Mouse (Mus musculus) T-helper 1 cell (primary cell): Measurements from ENCODE around the gene Canx.

Experiments used
- in situ Hi-C: fragments of 300-600 bp; cut with MboI, MseI; formaldehyde crosslinking; loops from one replicate; pipeline ENCODE4 v1.15.1; 2025; ENCODE audit warnings: high pct_unique_total_duplicates

Canx gene

GRCm38 (mm10) chr11:50325496-50326301, at the start of gene Canx:
TSS of gene Canx (minus strand) at chr11:50325673.
- in situ Hi-C loops: loop anchor here (5.0 kb wide), 1 partner anchor 37 kb away; no protein-coding TSS in a partner anchor

- in situ Hi-C loops: loop anchor here (5.0 kb wide), 1 partner anchor 53 kb away; no protein-coding TSS in a partner anchor
Measured at GRCm38 (mm10) chr11:50374286-50375015, 49.0 kb upstream of the Canx start.

GRCm38 (mm10) chr11:50373621-50374020, 48.1 kb upstream of the Canx start:
- in situ Hi-C loops: no loop called here

- in situ Hi-C loops: no loop called here
Measured at GRCm38 (mm10) chr11:50373086-50373485, 47.6 kb upstream of the Canx start.

- in situ Hi-C loops: no loop called here
Measured at GRCm38 (mm10) chr11:50371911-50372310, 46.4 kb upstream of the Canx start.

- in situ Hi-C loops: no loop called here
Measured at GRCm38 (mm10) chr11:50371399-50371841, 45.9 kb upstream of the Canx start.

GRCm38 (mm10) chr11:50370969-50371368, 45.5 kb upstream of the Canx start:
- in situ Hi-C loops: no loop called here

- in situ Hi-C loops: no loop called here
Measured at GRCm38 (mm10) chr11:50369360-50369911, 44.0 kb upstream of the Canx start.

- in situ Hi-C loops: no loop called here
Measured at GRCm38 (mm10) chr11:50367531-50367930, 42.1 kb upstream of the Canx start.

- in situ Hi-C loops: no loop called here
Measured at GRCm38 (mm10) chr11:50365322-50365721, 39.8 kb upstream of the Canx start.

- in situ Hi-C loops: loop anchor here (5.0 kb wide), 1 partner anchor 37 kb away; the partner anchor contains the start of gene Canx
Measured at GRCm38 (mm10) chr11:50364548-50364947, 39.1 kb upstream of the Canx start.

- in situ Hi-C loops: loop anchor here (5.0 kb wide), 1 partner anchor 34 kb away; the partner anchor contains the start of gene Canx
Measured at GRCm38 (mm10) chr11:50361282-50361681, 35.8 kb upstream of the Canx start.

- in situ Hi-C loops: no loop called here
Measured at GRCm38 (mm10) chr11:50358950-50359861, 33.7 kb upstream of the Canx start.

- in situ Hi-C loops: no loop called here
Measured at GRCm38 (mm10) chr11:50355395-50355794, 29.9 kb upstream of the Canx start.

- in situ Hi-C loops: no loop called here
Measured at GRCm38 (mm10) chr11:50354851-50355250, 29.4 kb upstream of the Canx start.

GRCm38 (mm10) chr11:50354162-50354561, 28.7 kb upstream of the Canx start, which contains the start of gene Cby3:
TSS of gene Cby3 (plus strand) at chr11:50354462.
- in situ Hi-C loops: no loop called here

- in situ Hi-C loops: no loop called here
Measured at GRCm38 (mm10) chr11:50352177-50352576, 26.7 kb upstream of the Canx start.

GRCm38 (mm10) chr11:50346256-50347032, 21.0 kb upstream of the Canx start:
- in situ Hi-C loops: no loop called here

GRCm38 (mm10) chr11:50345486-50345885, 20.0 kb upstream of the Canx start:
- in situ Hi-C loops: no loop called here

- in situ Hi-C loops: no loop called here
Measured at GRCm38 (mm10) chr11:50336891-50337290, 11.4 kb upstream of the Canx start.
